Mouse (Mus musculus) kidney, embryonic 16.5 days (tissue): Measurements from ENCODE around the gene Klk7. TPM values are rescaled to one million over a fixed set of nuclear protein-coding genes. Genes with fewer than 3 reads are reported as not detected.

Experiments
- ATAC-seq: fragments of 200-750 bp; cut with Nextera tagmentation; 2 replicates; pipeline ENCODE4 v1.8.0; 2017; ENCODE audit warnings: moderate TSS enrichment; ENCODE audit not compliant: low FRiP score, low TSS enrichment
- H3K27ac ChIP-seq: fragments of 300-500 bp; sonication (generic); 2 replicates; pipeline ENCODE4 v1.5.1; 2014; ENCODE audit warnings: low read length
- H3K27me3 ChIP-seq: fragments of 300-500 bp; sonication (generic); 2 replicates; pipeline ENCODE4 v1.6.1; 2014; ENCODE audit warnings: low read length, control low read depth, mixed read lengths; ENCODE audit not compliant: insufficient read depth
- H3K36me3 ChIP-seq: fragments of 300-500 bp; sonication (generic); 2 replicates; pipeline ENCODE4 v1.6.1; 2014; ENCODE audit warnings: low read length, control low read depth, mixed read lengths; ENCODE audit not compliant: insufficient read depth
- H3K4me1 ChIP-seq: fragments of 300-500 bp; sonication (generic); 2 replicates; pipeline ENCODE4 v1.6.1; 2014; ENCODE audit warnings: low read length, control low read depth, mixed read lengths; ENCODE audit not compliant: insufficient read depth
- H3K4me2 ChIP-seq: fragments of 300-500 bp; sonication (generic); replicated peaks from 2 replicates; pipeline ENCODE4 v1.6.1; 2014; ENCODE audit warnings: low read depth, low read length
- H3K4me3 ChIP-seq: fragments of 300-500 bp; sonication (generic); 2 replicates; pipeline ENCODE4 v1.5.1; 2014; ENCODE audit warnings: mild to moderate bottlenecking, low read length
- H3K9ac ChIP-seq: fragments of 300-500 bp; sonication (generic); replicated peaks from 2 replicates; pipeline ENCODE4 v1.6.1; 2014; ENCODE audit warnings: low read length
- H3K9me3 ChIP-seq: fragments of 300-500 bp; sonication (generic); 2 replicates; pipeline ENCODE4 v1.6.1; 2016; ENCODE audit warnings: low read length, control low read depth
- WGBS: fragments of 180-500 bp; shearing (Covaris S2); extraction: QIAGEN DNeasy Blood & Tissue Kit; methylation state at CpG from one replicate; pipeline ENCODE4 v1.1.7; 2014; 5-methylcytosine and 5-hydroxymethylcytosine counted together
- polyA plus RNA-seq: library from polyadenylated mRNA; unstranded; fragments of >200 nt; fragmentation: Nextera tagmentation; extraction: Ambion mirVana; gene quantifications from 2 replicates; pipeline ENCODE4 v1.2.1, GENCODE M21; 2015

Gene Klk7
- polyA plus RNA-seq, 1 experiment from 2014 or later, result 0.07 TPM

DNA sequence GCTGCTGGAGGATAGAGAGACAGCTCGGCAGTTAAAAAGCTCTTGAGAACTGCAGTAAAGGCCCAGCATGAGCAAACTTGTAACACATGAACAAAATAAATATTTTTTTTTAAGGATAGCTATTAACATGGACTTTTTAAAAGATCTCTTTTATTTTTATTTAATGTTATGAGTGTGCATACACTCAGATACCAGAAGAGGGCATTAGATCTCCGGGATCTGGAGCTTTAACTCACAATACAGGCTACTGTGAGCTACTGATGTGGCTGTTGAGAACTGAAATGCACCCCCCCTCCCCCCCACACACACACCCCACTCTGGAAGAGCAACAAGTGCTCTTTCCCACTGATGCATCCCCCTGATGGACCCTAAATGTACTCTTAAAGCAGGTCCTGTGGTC, 21.8 kb upstream of the Klk7 start:
- Histone ChIP-seq H3K36me3 (no peaks in the 10 kb centered on the region), H3K9ac (no peak overlapping the region), H3K9me3 (no peaks in the 10 kb centered on the region), H3K27me3 (no peaks in the 10 kb centered on the region), H3K4me3 (no peak overlapping the region), H3K4me1 (no peaks in the 10 kb centered on the region), H3K27ac (no peak overlapping the region), H3K4me2 (no peak overlapping the region)
- ATAC-seq, result no peak
- 42% methylated on average over 2 of the region's 2 CpGs for WGBS

DNA sequence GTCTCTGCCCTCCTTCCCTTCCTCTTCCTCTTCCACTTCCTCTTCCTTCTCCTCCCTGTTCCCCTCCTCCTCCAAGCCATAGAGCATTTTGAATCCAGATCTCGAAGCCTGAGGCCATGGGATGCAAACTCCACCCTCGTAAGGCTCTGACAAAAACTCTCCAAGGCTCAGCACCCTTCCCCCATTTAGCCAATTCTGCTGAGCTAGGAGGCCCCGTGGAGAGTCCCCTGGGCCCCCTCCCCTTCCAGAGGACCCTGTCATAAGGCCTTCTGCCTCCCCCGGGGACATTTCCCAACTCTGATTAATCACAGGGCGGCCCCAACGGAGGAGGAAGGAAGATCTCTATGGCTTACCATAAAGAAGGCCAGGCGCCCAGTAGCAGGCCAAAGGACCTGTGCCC, 19.5 kb upstream of the Klk7 start, which contains the start of gene Klk9:
TSS of gene Klk9 (plus strand) at position 301 of the 400 bp plus-strand sequence.
- Histone ChIP-seq H3K36me3 (no peaks in the 10 kb centered on the region), H3K4me3 (no peak within 1 kb of the TSS), H3K4me2 (no peak within 1 kb of the TSS), H3K4me1 (peaks cover 11% of the 10 kb centered on the region), H3K9me3 (no peaks in the 10 kb centered on the region), H3K27me3 (no peaks in the 10 kb centered on the region), H3K9ac (no peak within 1 kb of the TSS), H3K27ac (no peak within 1 kb of the TSS)
- no peak for ATAC-seq
- WGBS, result 66% methylated on average over 7 of the region's 7 CpGs

GRCm38 (mm10) chr7:43796355-43796754, 14.7 kb upstream of the Klk7 start:
- no peaks in the 10 kb centered on the region for H3K27me3 ChIP-seq
- no peaks in the 10 kb centered on the region for H3K36me3 ChIP-seq
- peaks cover 16% of the 10 kb centered on the region for H3K4me1 ChIP-seq
- peak overlapping the region; percentile 93 for H3K4me2 ChIP-seq
- ATAC-seq, result peak; percentile 5; the same call in 1 of the 2 replicates
- WGBS, result 1% methylated on average over 8 of the region's 8 CpGs
- H3K9me3 ChIP-seq, result no peaks in the 10 kb centered on the region
- H3K27ac ChIP-seq, result no peak overlapping the region
- H3K4me3 ChIP-seq, result peak overlapping the region; percentile 59
- H3K9ac ChIP-seq, result no peak overlapping the region

- Histone ChIP-seq H3K27me3 (no peaks in the 10 kb centered on the region), H3K36me3 (no peaks in the 10 kb centered on the region), H3K9me3 (no peaks in the 10 kb centered on the region), H3K4me2 (peak within 1 kb of the TSS; percentile 93), H3K27ac (no peak within 1 kb of the TSS), H3K9ac (peak within 1 kb of the TSS; percentile 64), H3K4me1 (peaks cover 16% of the 10 kb centered on the region), H3K4me3 (peak within 1 kb of the TSS; percentile 59)
- WGBS, result under 1% methylated on average over 28 of the region's 28 CpGs
- peak; percentile 11 for ATAC-seq
These were observed 13.7 kb upstream of the Klk7 start, which contains the start of gene Klk8 for GRCm38 (mm10) chr7:43797333-43797769. Gene Klk8, plus strand, starts transcription at chr7:43797577.

- Histone ChIP-seq H3K4me1 (peaks cover 16% of the 10 kb centered on the region), H3K4me3 (peak overlapping the region; percentile 59), H3K9me3 (no peaks in the 10 kb centered on the region), H3K9ac (peak overlapping the region; percentile 64), H3K27me3 (no peaks in the 10 kb centered on the region), H3K36me3 (no peaks in the 10 kb centered on the region), H3K27ac (no peak overlapping the region), H3K4me2 (peak overlapping the region; percentile 93)
- WGBS, result 40% methylated on average over 13 of the region's 13 CpGs
- ATAC-seq, result peak; percentile 76
These were observed 13.1 kb upstream of the Klk7 start for GRCm38 (mm10) chr7:43797844-43798462.

DNA sequence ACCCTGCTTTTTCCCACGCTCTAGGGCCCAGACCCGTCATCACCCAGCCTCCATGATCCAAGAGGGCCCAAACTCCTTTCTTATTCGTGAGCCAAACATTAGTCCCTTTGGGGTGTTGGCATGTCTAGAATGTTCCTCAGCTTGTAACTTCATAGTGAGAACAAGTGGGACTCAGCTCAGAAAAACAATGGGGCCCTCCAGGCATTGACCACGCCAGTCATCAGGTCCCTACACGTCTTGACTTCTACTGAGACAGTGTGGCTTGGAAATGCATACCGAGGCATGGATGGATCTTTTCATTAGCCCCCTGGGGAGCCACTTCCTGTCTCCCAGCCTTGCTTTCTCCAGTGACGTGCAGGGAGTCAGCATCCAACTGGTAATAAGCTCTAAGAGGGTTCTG, 11.2 kb upstream of the Klk7 start:
- ATAC-seq, result no peak
- no peaks in the 10 kb centered on the region for H3K9me3 ChIP-seq
- H3K36me3 ChIP-seq, result no peaks in the 10 kb centered on the region
- no peak overlapping the region for H3K4me2 ChIP-seq
- H3K4me3 ChIP-seq, result no peak overlapping the region
- H3K9ac ChIP-seq, result no peak overlapping the region
- peaks cover 16% of the 10 kb centered on the region for H3K4me1 ChIP-seq
- H3K27me3 ChIP-seq, result no peaks in the 10 kb centered on the region
- 80% methylated on average over 7 of the region's 7 CpGs for WGBS
- H3K27ac ChIP-seq, result no peak overlapping the region

- Histone ChIP-seq H3K4me3 (no peak overlapping the region), H3K9ac (no peak overlapping the region), H3K9me3 (no peaks in the 10 kb centered on the region), H3K4me2 (no peak overlapping the region), H3K36me3 (no peaks in the 10 kb centered on the region), H3K27ac (no peak overlapping the region), H3K4me1 (no peaks in the 10 kb centered on the region), H3K27me3 (no peaks in the 10 kb centered on the region)
- WGBS, result 86% methylated on average over 7 of the region's 7 CpGs
- no peak for ATAC-seq
These were observed 4.1 kb downstream of the Klk7 start for GRCm38 (mm10) chr7:43815211-43815610.

DNA sequence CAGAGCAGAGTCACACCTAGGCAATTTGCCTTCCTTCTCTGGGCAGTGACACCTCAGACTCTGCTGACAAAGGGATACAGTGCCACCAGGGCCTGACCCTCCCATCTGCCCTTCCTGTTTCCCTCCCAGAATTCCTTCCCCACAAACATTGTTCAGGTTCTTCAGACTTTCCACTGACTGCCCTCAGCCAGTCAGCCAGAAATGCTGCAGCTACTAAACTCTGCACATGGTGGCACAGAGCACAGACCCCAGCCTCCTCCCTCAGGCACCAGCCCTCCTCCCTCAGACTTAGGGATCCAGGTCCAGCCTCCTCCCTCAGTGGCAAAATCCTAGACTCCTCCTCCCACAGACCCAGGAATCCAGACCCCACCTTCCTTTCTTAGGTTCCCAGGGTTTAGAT, 5.7 kb downstream of the Klk7 start:
- no peaks in the 10 kb centered on the region for H3K36me3 ChIP-seq
- H3K4me2 ChIP-seq, result no peak overlapping the region
- no peak overlapping the region for H3K4me3 ChIP-seq
- H3K4me1 ChIP-seq, result no peaks in the 10 kb centered on the region
- peak; percentile 73 for ATAC-seq
- no peak overlapping the region for H3K9ac ChIP-seq
- no peaks in the 10 kb centered on the region for H3K27me3 ChIP-seq
- no peaks in the 10 kb centered on the region for H3K9me3 ChIP-seq
- 0 out of 2 replicates have a peak overlapping the region, but pooled peaks have one; percentile 6 for H3K27ac ChIP-seq

DNA sequence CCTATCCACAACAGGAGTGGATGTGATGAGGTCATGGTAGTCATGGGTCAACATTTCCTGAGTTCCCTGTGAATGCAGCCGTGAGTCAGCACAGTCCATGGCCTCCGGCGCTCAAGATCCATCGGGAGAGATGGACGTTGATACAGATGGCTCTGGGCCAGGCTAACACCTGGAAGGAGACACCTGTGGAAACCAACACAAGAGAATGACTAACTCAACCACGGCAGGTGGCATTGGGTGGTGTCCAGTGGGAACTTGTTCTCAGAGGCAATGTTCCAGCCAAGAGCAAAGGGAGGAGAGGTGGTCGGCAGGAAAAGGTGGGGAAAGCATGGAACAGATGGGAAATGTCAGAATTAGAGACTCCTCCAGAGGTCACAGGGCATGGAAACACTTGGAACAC, 10.5 kb downstream of the Klk7 start:
- no peaks in the 10 kb centered on the region for H3K36me3 ChIP-seq
- no peaks in the 10 kb centered on the region for H3K9me3 ChIP-seq
- H3K27me3 ChIP-seq, result no peaks in the 10 kb centered on the region
- 86% methylated on average over 7 of the region's 7 CpGs for WGBS
- H3K27ac ChIP-seq, result no peak overlapping the region
- no peak overlapping the region for H3K4me2 ChIP-seq
- H3K9ac ChIP-seq, result no peak overlapping the region
- no peak for ATAC-seq
- H3K4me1 ChIP-seq, result no peaks in the 10 kb centered on the region
- no peak overlapping the region for H3K4me3 ChIP-seq

GRCm38 (mm10) chr7:43824199-43824598, 13.1 kb downstream of the Klk7 start, which contains the start of gene Klk6:
Gene Klk6, plus strand, starts transcription at chr7:43824499.
- no peak within 1 kb of the TSS for H3K4me3 ChIP-seq
- H3K36me3 ChIP-seq, result no peaks in the 10 kb centered on the region
- H3K27ac ChIP-seq, result no peak within 1 kb of the TSS
- no peak for ATAC-seq
- H3K4me2 ChIP-seq, result no peak within 1 kb of the TSS
- H3K9ac ChIP-seq, result no peak within 1 kb of the TSS
- H3K9me3 ChIP-seq, result no peaks in the 10 kb centered on the region; the same call in 1 of the 2 replicates
- H3K4me1 ChIP-seq, result no peaks in the 10 kb centered on the region
- WGBS, result 86% methylated on average over 10 of the region's 10 CpGs
- H3K27me3 ChIP-seq, result no peaks in the 10 kb centered on the region
